ENCODE assay signal across 8 mouse cellular contexts in genomic region chr14:56811701-56812339, GRCm38 (mm10). TPM values are rescaled to one million over a fixed set of nuclear protein-coding genes. Genes with fewer than 3 reads are reported as not detected.
DNase-seq lines count a peak whose midpoint lies in the region; ATAC-seq and TF ChIP-seq lines count a peak whose summit lies in the region.
"Not testable (repeated sequence)": the region's sequence is repeated elsewhere in the genome, so short reads cannot be mapped to it uniquely, and the experiment has no call there.

Gene Zmym5 (minus strand): TSS chr14:56811716.

- H3K9me3 ChIP-seq in forebrain, embryonic 10.5 days; heart, embryonic 15.5 days (replicated peaks); liver, embryonic 14.5 days (ENCODE audit: control insufficient read depth, low read length); stomach, embryonic 15.5 days: not testable (repeated sequence)

- ATAC-seq in heart, embryonic 15.5 days (replicated peaks; ENCODE audit: insufficient number of reproducible peaks, insufficient read depth, low FRiP score, low read depth) = peak; percentile 98
- peak; percentile 97 for ATAC-seq in liver, embryonic 14.5 days (ENCODE audit: insufficient read depth)
- peak; percentile 98 for ATAC-seq in stomach, embryonic 15.5 days (ENCODE audit: insufficient read depth, low FRiP score, low read depth)

- H3K27ac ChIP-seq in forebrain, embryonic 10.5 days = peak within 1 kb of the TSS; percentile 94
- peak within 1 kb of the TSS; percentile 97 for H3K27ac ChIP-seq in heart, embryonic 15.5 days
- peak within 1 kb of the TSS; percentile 82 for H3K27ac ChIP-seq in liver, embryonic 14.5 days
- peak within 1 kb of the TSS; percentile 96 for H3K27ac ChIP-seq in stomach, embryonic 15.5 days

- peak within 1 kb of the TSS; percentile 70 for H3K4me3 ChIP-seq in forebrain, embryonic 10.5 days
- H3K4me3 ChIP-seq in heart, embryonic 15.5 days = peak within 1 kb of the TSS; percentile 78
- peak within 1 kb of the TSS; percentile 84 to 99 for H3K4me3 ChIP-seq in liver, embryonic 14.5 days (ENCODE audit: insufficient read depth in 1 of 2, low read depth in 2 of 2, low read length in 2 of 2)
- H3K4me3 ChIP-seq in stomach, embryonic 15.5 days (replicated peaks) = peak within 1 kb of the TSS; percentile 67

- H3K9ac ChIP-seq in heart, embryonic 15.5 days = peak within 1 kb of the TSS; percentile 79
- H3K9ac ChIP-seq in liver, embryonic 14.5 days (replicated peaks) = peak within 1 kb of the TSS; percentile 93
- peak within 1 kb of the TSS; percentile 54 for H3K9ac ChIP-seq in stomach, embryonic 15.5 days

- H3K4me1 ChIP-seq in forebrain, embryonic 10.5 days = peaks cover 24% of the 10 kb centered on the region
- peaks cover 18% of the 10 kb centered on the region for H3K4me1 ChIP-seq in heart, embryonic 15.5 days (replicated peaks)
- peaks cover 2 to 11% of the 10 kb centered on the region in 2 experiments for H3K4me1 ChIP-seq in liver, embryonic 14.5 days (replicated peaks; ENCODE audit: control insufficient read depth in 2 of 2, insufficient read depth in 2 of 2, low read length in 1 of 2)
- H3K4me1 ChIP-seq in stomach, embryonic 15.5 days = not testable (repeated sequence)

- H3K27me3 ChIP-seq in forebrain, embryonic 10.5 days (ENCODE audit: poor library complexity, severe bottlenecking); heart, embryonic 15.5 days; liver, embryonic 14.5 days (ENCODE audit: control insufficient read depth, insufficient read depth, low read length); stomach, embryonic 15.5 days (replicated peaks): not testable (repeated sequence)

- not testable (repeated sequence) for TF ChIP-seq EP300 in liver, embryonic 14.5 days (IDR thresholded peaks at IDR 0.05; ENCODE audit: low read depth)

- H3K36me3 ChIP-seq in forebrain, embryonic 10.5 days (replicated peaks) = peaks cover 24% of the 10 kb centered on the region
- H3K36me3 ChIP-seq in heart, embryonic 15.5 days; liver, embryonic 14.5 days (replicated peaks; ENCODE audit: control insufficient read depth, insufficient read depth, low read depth); stomach, embryonic 15.5 days: not testable (repeated sequence)

- under 1% methylated on average over 39 of the region's 72 CpGs for WGBS in forebrain, embryonic 10.5 days
- 0% methylated on average over 47 of the region's 72 CpGs for WGBS in heart, embryonic 15.5 days
- WGBS in liver, embryonic 14.5 days (ENCODE audit: insufficient replicate concordance) = under 1% methylated on average over 45 of the region's 72 CpGs
- WGBS in stomach, embryonic 15.5 days = under 1% methylated on average over 39 of the region's 72 CpGs

- TF ChIP-seq CTCF in liver, embryonic 14.5 days (IDR thresholded peaks at IDR 0.05; ENCODE audit: low read depth) = not testable (repeated sequence)

- peak; percentile 82 for DNase-seq in CD4-positive, CD25-positive, alpha-beta regulatory T cell, adult 2 months (ENCODE audit: low read depth, low spot score)
- peak; percentile 45 for DNase-seq in c-Kit-positive CD71-negative TER-119-negative erythroid progenitor cells, embryonic 14.5 days (ENCODE audit: low read depth)
- peak; percentile 91 for DNase-seq in forebrain, embryonic 10.5 days (ENCODE audit: extremely low spot score, low spot score)
- DNase-seq in kidney, postnatal 25 days = peak; percentile 92 to 97
- DNase-seq in liver, embryonic 14.5 days (ENCODE audit: low read depth in 3 of 3, low spot score in 3 of 3) = peak; percentile 38 to 49 (median 47)
- DNase-seq in neural tube, embryonic 10.5 days (ENCODE audit: extremely low spot score, low spot score) = peak; percentile 96

- H3K4me2 ChIP-seq in heart, embryonic 15.5 days = peak within 1 kb of the TSS; percentile 81
- H3K4me2 ChIP-seq in liver, embryonic 14.5 days (ENCODE audit: low read depth) = peak within 1 kb of the TSS; percentile 89
- H3K4me2 ChIP-seq in stomach, embryonic 15.5 days = peak within 1 kb of the TSS; percentile 81

RNA-seq across cellular contexts. Expression of gene Zmym5, which starts in this region (rescaled TPM):
- polyA plus RNA-seq in forebrain, embryonic 10.5 days (2016; fragmentation: Nextera tagmentation; extraction: Ambion mirVana) = 23.3 and 23.4 TPM in 2 replicates
- 16.7 and 17.3 TPM in 2 replicates for polyA plus RNA-seq in heart, embryonic 15.5 days (2015; fragmentation: Nextera tagmentation; extraction: Ambion mirVana)
- 2.9 and 5.6 TPM in 2 replicates for polyA plus RNA-seq in liver, embryonic 14.5 days (2012; rRNA removed)
- 5.2 and 6.0 TPM in 2 replicates for polyA plus RNA-seq in liver, embryonic 14.5 days (2014; fragmentation: Nextera tagmentation; extraction: Ambion mirVana)
- 21.9 and 25.4 TPM in 2 replicates for polyA plus RNA-seq in stomach, embryonic 15.5 days (2015; fragmentation: Nextera tagmentation; extraction: Ambion mirVana)

Comparison
In these comparisons a context has a peak if more than half of its experiments do, and no peak if none do; other contexts are left out.
1. Peak in every context shown above with its lines: DNase-seq, ATAC-seq, H3K4me3 ChIP-seq and H3K27ac ChIP-seq.
2. DNase-seq: peak in every context shown above with its lines; median percentile 96 in neural tube, embryonic 10.5 days; 94 in kidney, postnatal 25 days; 91 in forebrain, embryonic 10.5 days; 82 in CD4-positive, CD25-positive, alpha-beta regulatory T cell, adult 2 months; 47 in liver, embryonic 14.5 days; 45 in c-Kit-positive CD71-negative TER-119-negative erythroid progenitor cells, embryonic 14.5 days.